Mouse (Mus musculus) liver, embryonic 14.5 days (tissue): Measurements from ENCODE around the gene Fam172a. TPM values are rescaled to one million over a fixed set of nuclear protein-coding genes. Genes with fewer than 3 reads are reported as not detected.
A peak's percentile ranks its signal among the peaks of the same experiment; 100 is the strongest.

Experiments used
- ATAC-seq: fragments of 200-750 bp; cut with Nextera tagmentation; 2 replicates; pipeline ENCODE4 v1.8.0; 2017; ENCODE audit warnings: moderate number of reproducible peaks, mild to moderate bottlenecking, moderate library complexity; ENCODE audit not compliant: insufficient read depth
- DNase-seq, 3 experiments: peaks; one replicate each; pipeline ENCODE4 v3.0.0-alpha.2; 2012 to 2013; ENCODE audit warnings: low read depth in 3 of 3, low spot score in 3 of 3
- H3K27ac ChIP-seq: fragments of 300-500 bp; sonication (generic); 2 replicates; pipeline ENCODE4 v1.5.1; 2014; ENCODE audit warnings: moderate library complexity, mild to moderate bottlenecking, control low read depth, inconsistent platforms
- H3K27me3 ChIP-seq: fragments of 300-500 bp; sonication (generic); 2 replicates; pipeline ENCODE4 v1.6.1; 2014; ENCODE audit warnings: mild to moderate bottlenecking, low read length, moderate library complexity; ENCODE audit not compliant: control insufficient read depth, insufficient read depth
- H3K36me3 ChIP-seq: fragments of 300-500 bp; sonication (generic); replicated peaks from 2 replicates; pipeline ENCODE4 v1.6.1; 2014; ENCODE audit warnings: low read depth; ENCODE audit not compliant: control insufficient read depth, insufficient read depth
- H3K4me1 ChIP-seq, 2 experiments: fragments of 200-500 bp in 1 of 2; fragments of 300-500 bp in 1 of 2; sonication (generic) in 1 of 2; replicated peaks; 2 replicates each; pipeline ENCODE4 v1.6.1; 2012 to 2014; ENCODE audit warnings: antibody characterized with exemption in 1 of 2, inconsistent platforms in 1 of 2, low read length in 1 of 2; ENCODE audit not compliant: control insufficient read depth in 2 of 2, insufficient read depth in 2 of 2
- H3K4me2 ChIP-seq: fragments of 300-500 bp; sonication (generic); 2 replicates; pipeline ENCODE4 v1.6.1; 2014; ENCODE audit warnings: low read depth, mild to moderate bottlenecking, control low read depth, moderate library complexity
- H3K4me3 ChIP-seq, 2 experiments: fragments of 200-500 bp in 1 of 2; fragments of 300-500 bp in 1 of 2; sonication (generic) in 1 of 2; 2 replicates each; pipeline ENCODE4 v1.5.1; 2012 to 2014; ENCODE audit warnings: low read depth in 2 of 2, low read length in 2 of 2, mild to moderate bottlenecking in 2 of 2, control low read depth in 1 of 2, inconsistent platforms in 1 of 2, moderate library complexity in 1 of 2; ENCODE audit not compliant: insufficient read depth in 1 of 2
- H3K9ac ChIP-seq: fragments of 300-500 bp; sonication (generic); replicated peaks from 2 replicates; pipeline ENCODE4 v1.6.1; 2014; ENCODE audit warnings: mild to moderate bottlenecking, control low read depth, moderate library complexity
- H3K9me3 ChIP-seq: fragments of 300-500 bp; sonication (generic); 2 replicates; pipeline ENCODE4 v1.6.1; 2016; ENCODE audit warnings: low read length, mixed read lengths; ENCODE audit not compliant: control insufficient read depth
- CTCF ChIP-seq: IDR thresholded peaks from 2 replicates; pipeline ENCODE4 v1.5.1; 2016; ENCODE audit warnings: antibody characterized with exemption, low read depth, control low read depth
- EP300 ChIP-seq: IDR thresholded peaks from 2 replicates; pipeline ENCODE4 v1.6.1; 2016; ENCODE audit warnings: antibody characterized with exemption, low read depth
- WGBS: fragments of 180-500 bp; shearing (Covaris S2); extraction: QIAGEN DNeasy Blood & Tissue Kit; methylation state at CpG from one replicate; pipeline ENCODE4 v1.1.7; 2014; ENCODE audit not compliant: insufficient replicate concordance; 5-methylcytosine and 5-hydroxymethylcytosine counted together
- polyA plus RNA-seq, 2 experiments: library from polyadenylated mRNA; depleted of rRNA in 1 of 2; stranded (reverse) in 1 of 2; unstranded in 1 of 2; fragments of >200 nt; fragmentation: Nextera tagmentation in 1 of 2; extraction: Ambion mirVana in 1 of 2; gene quantifications; 2 replicates each; pipeline versions ENCODE4 v1.2.1 to v1.2.3; 2012 to 2014

Fam172a gene
- polyA plus RNA-seq, 2 experiments, result 2.8 to 8.0 TPM

DNA sequence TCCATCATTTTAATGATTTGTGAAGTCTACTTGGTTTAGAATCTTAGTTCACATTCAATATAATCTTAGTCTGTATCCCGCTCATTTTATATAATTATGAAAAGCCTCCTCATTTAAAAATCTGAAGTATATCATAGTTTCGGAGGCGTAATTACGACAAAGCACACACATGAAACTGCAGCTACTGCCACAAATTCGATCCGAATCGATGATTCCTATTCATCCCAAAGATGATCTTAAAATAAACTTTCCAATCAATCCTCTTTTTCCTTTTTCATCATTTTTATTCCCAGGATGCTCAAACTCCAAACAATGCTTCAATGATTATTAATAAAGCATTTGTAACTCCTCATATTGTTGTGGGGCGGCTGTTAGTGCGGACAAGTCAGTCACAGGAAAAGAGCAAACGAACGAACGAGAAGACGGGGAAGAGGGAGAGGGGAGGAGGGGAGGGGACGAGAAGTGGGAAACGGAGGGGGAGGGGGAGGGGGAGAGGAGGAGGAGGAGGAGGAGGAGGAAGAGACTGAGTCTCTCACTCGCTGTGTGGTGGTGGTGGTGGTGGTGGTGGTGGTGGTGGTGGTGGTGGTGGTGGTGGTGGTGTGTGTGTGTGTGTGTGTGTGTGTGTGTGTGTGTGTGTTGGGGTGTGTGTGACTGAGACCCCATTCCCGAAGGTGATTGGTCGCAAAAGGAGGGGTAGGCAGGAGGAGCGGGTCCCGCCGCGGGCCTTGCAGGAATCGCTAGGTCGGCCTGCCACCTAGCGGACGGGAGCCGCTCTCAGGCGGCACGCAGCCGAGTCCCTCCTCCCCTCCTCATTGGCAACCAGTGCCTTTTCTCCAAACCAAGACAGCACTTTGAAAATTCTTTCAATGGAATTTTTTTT is 499.4 kb downstream of the Fam172a start:
- Histone ChIP-seq H3K4me1 (no peaks in the 10 kb centered on the region), H3K4me2 (peak overlapping the region; percentile 31; the same call in 1 of the 2 replicates), H3K4me3 (no peak overlapping the region), H3K27me3 (peaks cover 88% of the 10 kb centered on the region), H3K9me3 (no peaks in the 10 kb centered on the region), H3K27ac (no peak overlapping the region), H3K36me3 (no peaks in the 10 kb centered on the region), H3K9ac (no peak overlapping the region)
- DNase-seq, result no peak
- ATAC-seq, result peak; percentile 49; the same call in 1 of the 2 replicates
- WGBS, result 2% methylated on average over 29 of the region's 30 CpGs
- TF ChIP-seq EP300 (no peak), CTCF (peak; percentile 74)

DNA sequence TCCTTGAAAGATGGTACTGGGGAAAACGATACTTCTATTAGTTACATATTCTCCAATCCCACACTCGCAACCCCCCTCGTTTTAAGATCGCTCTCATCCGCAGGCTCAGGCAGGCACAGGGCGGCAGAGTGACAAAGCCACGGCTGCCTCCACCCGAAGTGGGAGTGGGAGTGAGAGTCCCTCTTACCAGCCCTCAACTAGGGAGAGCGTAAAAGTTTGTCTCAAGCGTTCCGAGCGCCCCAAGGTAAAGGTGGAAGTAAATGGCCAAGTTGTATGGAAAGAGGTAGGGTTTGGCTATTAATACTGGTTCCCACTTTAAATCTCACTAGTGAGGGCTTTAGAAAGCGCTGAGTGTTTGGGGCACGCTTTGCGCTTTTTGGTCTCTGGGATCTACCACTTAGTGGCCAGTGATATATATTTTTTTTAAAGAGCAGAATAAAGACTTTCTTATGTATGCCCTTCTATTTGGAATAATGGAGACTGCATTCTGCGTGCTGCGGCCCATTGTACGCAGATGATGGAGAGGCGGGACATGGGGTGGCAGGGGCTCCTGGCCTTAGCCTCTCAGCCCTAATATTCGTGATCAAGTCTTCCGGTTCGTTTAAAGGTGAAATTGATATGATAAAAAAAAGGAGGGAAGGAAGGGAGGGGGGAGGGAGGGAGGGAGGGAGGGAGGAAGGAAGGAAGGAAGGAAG is 500.2 kb downstream of the Fam172a start:
- TF ChIP-seq CTCF (no peak), EP300 (no peak)
- H3K4me1 ChIP-seq, result no peaks in the 10 kb centered on the region
- 3% methylated on average over 22 of the region's 22 CpGs for WGBS
- peaks cover 85% of the 10 kb centered on the region for H3K27me3 ChIP-seq
- no peaks in the 10 kb centered on the region for H3K36me3 ChIP-seq
- H3K4me2 ChIP-seq, result no peak overlapping the region
- H3K9me3 ChIP-seq, result no peaks in the 10 kb centered on the region
- H3K4me3 ChIP-seq, result no peak overlapping the region
- no peak for DNase-seq
- H3K27ac ChIP-seq, result no peak overlapping the region
- ATAC-seq, result no peak
- no peak overlapping the region for H3K9ac ChIP-seq

DNA sequence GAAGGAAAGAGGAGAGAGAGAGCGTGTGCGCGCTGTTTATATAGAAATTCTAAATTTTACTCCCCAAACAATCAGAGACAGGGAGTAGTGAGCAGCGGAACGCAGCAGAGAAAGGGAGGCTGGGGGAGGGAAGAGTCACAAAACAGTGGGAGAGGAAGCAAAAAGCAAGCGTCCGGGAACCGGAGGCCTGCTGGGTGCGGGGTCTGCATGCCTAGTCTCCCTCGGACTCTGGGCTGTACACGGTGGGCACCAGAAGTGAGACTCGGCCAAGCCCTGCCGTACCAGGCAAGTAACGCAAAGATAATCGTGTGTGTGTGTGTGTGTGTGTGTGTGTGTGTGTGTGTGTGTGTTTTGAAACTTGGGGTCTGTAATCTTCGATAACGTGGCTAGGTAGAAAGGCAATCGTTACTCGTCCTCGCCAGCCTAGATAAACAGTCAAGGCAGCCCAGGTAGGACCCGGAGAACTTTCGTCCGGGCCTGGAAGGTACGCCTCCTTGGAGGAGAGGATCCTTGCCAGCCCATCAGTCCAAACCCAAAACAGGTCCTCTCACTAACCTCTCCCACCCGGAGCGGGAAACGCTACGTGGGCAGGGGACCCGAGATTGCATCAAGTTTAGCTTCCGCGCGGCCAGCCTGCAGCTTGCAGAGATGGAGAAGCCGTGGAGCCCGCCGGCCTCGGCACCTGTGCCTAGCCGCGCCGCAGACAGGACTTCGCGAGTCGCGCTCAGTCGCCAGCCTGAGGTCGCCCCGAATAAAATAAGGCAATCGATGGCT is 500.9 kb downstream of the Fam172a start:
- no peak overlapping the region for H3K27ac ChIP-seq
- H3K9ac ChIP-seq, result no peak overlapping the region
- no peaks in the 10 kb centered on the region for H3K4me1 ChIP-seq
- H3K4me2 ChIP-seq, result peak overlapping the region; percentile 1
- no peak for DNase-seq
- ATAC-seq, result no peak
- no peaks in the 10 kb centered on the region for H3K36me3 ChIP-seq
- H3K9me3 ChIP-seq, result no peaks in the 10 kb centered on the region
- WGBS, result 2% methylated on average over 47 of the region's 47 CpGs
- TF ChIP-seq EP300 (no peak), CTCF (no peak)
- H3K4me3 ChIP-seq, result peak overlapping the region; percentile 12 to 48
- H3K27me3 ChIP-seq, result peaks cover 83% of the 10 kb centered on the region

DNA sequence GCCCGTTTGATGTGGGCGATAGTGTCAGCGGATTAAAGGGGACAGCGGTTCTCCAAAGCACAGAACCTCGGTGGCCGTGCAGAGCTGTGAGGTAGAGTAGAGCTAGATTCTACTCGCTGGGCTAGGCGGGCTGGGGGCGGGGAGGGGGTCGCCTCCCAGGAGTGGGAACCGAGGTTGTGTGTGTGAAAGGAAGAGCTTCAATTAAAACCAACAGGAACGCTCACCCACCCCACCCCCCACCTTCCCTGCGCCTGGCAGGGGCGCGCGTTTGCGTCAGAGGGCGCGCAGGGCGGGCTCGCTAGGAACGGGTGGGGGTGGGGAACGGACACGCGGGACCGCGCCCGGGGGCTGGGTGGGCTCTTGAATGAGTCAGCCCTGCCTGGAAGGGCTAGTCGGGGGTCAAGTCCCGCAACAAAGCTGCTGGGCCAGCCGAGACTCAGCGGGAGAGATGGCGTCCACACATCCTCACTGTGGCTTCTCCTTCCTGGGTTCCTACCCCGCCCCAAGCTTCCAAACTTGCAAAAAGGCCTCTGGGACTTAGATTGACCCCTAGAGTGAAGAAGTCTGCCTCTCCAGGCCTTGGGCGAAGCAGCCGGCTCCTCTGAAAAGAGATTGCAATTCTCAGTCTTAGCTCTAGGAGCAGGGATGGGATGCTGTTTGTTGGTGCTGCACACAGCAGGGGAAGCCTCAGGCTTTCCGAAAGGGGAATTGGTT is 501.7 kb downstream of the Fam172a start:
- Histone ChIP-seq H3K4me2 (peak overlapping the region; percentile 1), H3K27ac (no peak overlapping the region), H3K4me1 (no peaks in the 10 kb centered on the region), H3K27me3 (peaks cover 83% of the 10 kb centered on the region), H3K9me3 (no peaks in the 10 kb centered on the region), H3K36me3 (no peaks in the 10 kb centered on the region), H3K9ac (no peak overlapping the region), H3K4me3 (peak overlapping the region; percentile 12 to 48)
- DNase-seq (no peak), ATAC-seq (no peak)
- TF ChIP-seq EP300, result no peak
- no peak for TF ChIP-seq CTCF
- WGBS, result under 1% methylated on average over 35 of the region's 37 CpGs
